Mouse (Mus musculus) liver, embryonic 14.5 days (tissue): ENCODE measurements around the gene Krt5. TPM values are rescaled to one million over a fixed set of nuclear protein-coding genes. Genes with fewer than 3 reads are reported as not detected.

Experiments used
- ATAC-seq: fragments of 200-750 bp; cut with Nextera tagmentation; 2 replicates; pipeline ENCODE4 v1.8.0; 2017; ENCODE audit warnings: moderate number of reproducible peaks, mild to moderate bottlenecking, moderate library complexity; ENCODE audit not compliant: insufficient read depth
- DNase-seq, 3 experiments: peaks; one replicate each; pipeline ENCODE4 v3.0.0-alpha.2; 2012 to 2013; ENCODE audit warnings: low read depth in 3 of 3, low spot score in 3 of 3
- H3K27ac ChIP-seq: fragments of 300-500 bp; sonication (generic); 2 replicates; pipeline ENCODE4 v1.5.1; 2014; ENCODE audit warnings: moderate library complexity, mild to moderate bottlenecking, control low read depth, inconsistent platforms
- H3K27me3 ChIP-seq: fragments of 300-500 bp; sonication (generic); 2 replicates; pipeline ENCODE4 v1.6.1; 2014; ENCODE audit warnings: mild to moderate bottlenecking, low read length, moderate library complexity; ENCODE audit not compliant: control insufficient read depth, insufficient read depth
- H3K36me3 ChIP-seq: fragments of 300-500 bp; sonication (generic); replicated peaks from 2 replicates; pipeline ENCODE4 v1.6.1; 2014; ENCODE audit warnings: low read depth; ENCODE audit not compliant: control insufficient read depth, insufficient read depth
- H3K4me1 ChIP-seq, 2 experiments: fragments of 200-500 bp in 1 of 2; fragments of 300-500 bp in 1 of 2; sonication (generic) in 1 of 2; replicated peaks; 2 replicates each; pipeline ENCODE4 v1.6.1; 2012 to 2014; ENCODE audit warnings: antibody characterized with exemption in 1 of 2, inconsistent platforms in 1 of 2, low read length in 1 of 2; ENCODE audit not compliant: control insufficient read depth in 2 of 2, insufficient read depth in 2 of 2
- H3K4me2 ChIP-seq: fragments of 300-500 bp; sonication (generic); 2 replicates; pipeline ENCODE4 v1.6.1; 2014; ENCODE audit warnings: low read depth, mild to moderate bottlenecking, control low read depth, moderate library complexity
- H3K4me3 ChIP-seq, 2 experiments: fragments of 200-500 bp in 1 of 2; fragments of 300-500 bp in 1 of 2; sonication (generic) in 1 of 2; 2 replicates each; pipeline ENCODE4 v1.5.1; 2012 to 2014; ENCODE audit warnings: low read depth in 2 of 2, low read length in 2 of 2, mild to moderate bottlenecking in 2 of 2, control low read depth in 1 of 2, inconsistent platforms in 1 of 2, moderate library complexity in 1 of 2; ENCODE audit not compliant: insufficient read depth in 1 of 2
- H3K9ac ChIP-seq: fragments of 300-500 bp; sonication (generic); replicated peaks from 2 replicates; pipeline ENCODE4 v1.6.1; 2014; ENCODE audit warnings: mild to moderate bottlenecking, control low read depth, moderate library complexity
- H3K9me3 ChIP-seq: fragments of 300-500 bp; sonication (generic); 2 replicates; pipeline ENCODE4 v1.6.1; 2016; ENCODE audit warnings: low read length, mixed read lengths; ENCODE audit not compliant: control insufficient read depth
- CTCF ChIP-seq: IDR thresholded peaks from 2 replicates; pipeline ENCODE4 v1.5.1; 2016; ENCODE audit warnings: antibody characterized with exemption, low read depth, control low read depth
- EP300 ChIP-seq: IDR thresholded peaks from 2 replicates; pipeline ENCODE4 v1.6.1; 2016; ENCODE audit warnings: antibody characterized with exemption, low read depth
- WGBS: fragments of 180-500 bp; shearing (Covaris S2); extraction: QIAGEN DNeasy Blood & Tissue Kit; methylation state at CpG from one replicate; pipeline ENCODE4 v1.1.7; 2014; ENCODE audit not compliant: insufficient replicate concordance; 5-methylcytosine and 5-hydroxymethylcytosine counted together
- polyA plus RNA-seq, 2 experiments: library from polyadenylated mRNA; depleted of rRNA in 1 of 2; stranded (reverse) in 1 of 2; unstranded in 1 of 2; fragments of >200 nt; fragmentation: Nextera tagmentation in 1 of 2; extraction: Ambion mirVana in 1 of 2; gene quantifications; 2 replicates each; pipeline versions ENCODE4 v1.2.1 to v1.2.3; 2012 to 2014

Gene Krt5
- polyA plus RNA-seq (2012; rRNA removed) = 0.36 and 0.45 TPM in 2 replicates
- polyA plus RNA-seq (2014; fragmentation: Nextera tagmentation; extraction: Ambion mirVana) = not detected in 2 replicates

DNA sequence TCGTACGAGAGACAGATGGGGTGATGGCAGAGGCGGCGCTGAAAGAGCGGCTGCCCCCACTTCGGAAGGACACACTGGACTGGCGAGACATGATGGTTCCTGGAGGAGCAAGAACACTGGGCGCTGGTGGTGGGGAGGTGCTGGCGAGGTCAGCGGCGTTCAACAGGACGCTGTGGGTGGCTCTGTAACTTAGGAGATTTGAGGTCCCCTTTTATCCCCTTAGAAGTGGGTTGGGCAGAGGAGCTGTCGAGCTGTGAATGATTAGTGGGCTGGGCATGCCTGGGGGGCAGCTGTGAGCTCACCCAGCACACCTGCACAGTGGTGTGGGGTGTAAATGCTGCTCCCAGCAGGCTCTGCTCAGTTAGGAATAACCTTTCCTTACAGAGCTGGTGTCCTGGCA lies at the start of gene Krt5:
Krt5 (minus strand) TSS at position 179 of the 400 bp plus-strand sequence.
- Histone ChIP-seq H3K27ac (no peak within 1 kb of the TSS), H3K4me1 (no peaks in the 10 kb centered on the region), H3K36me3 (no peaks in the 10 kb centered on the region), H3K4me3 (no peak within 1 kb of the TSS), H3K4me2 (no peak within 1 kb of the TSS), H3K27me3 (no peaks in the 10 kb centered on the region), H3K9me3 (no peaks in the 10 kb centered on the region), H3K9ac (no peak within 1 kb of the TSS)
- TF ChIP-seq EP300 (no peak), CTCF (no peak)
- DNase-seq (no peak), ATAC-seq (no peak)
- WGBS = 59% methylated on average over 13 of the region's 13 CpGs

DNA sequence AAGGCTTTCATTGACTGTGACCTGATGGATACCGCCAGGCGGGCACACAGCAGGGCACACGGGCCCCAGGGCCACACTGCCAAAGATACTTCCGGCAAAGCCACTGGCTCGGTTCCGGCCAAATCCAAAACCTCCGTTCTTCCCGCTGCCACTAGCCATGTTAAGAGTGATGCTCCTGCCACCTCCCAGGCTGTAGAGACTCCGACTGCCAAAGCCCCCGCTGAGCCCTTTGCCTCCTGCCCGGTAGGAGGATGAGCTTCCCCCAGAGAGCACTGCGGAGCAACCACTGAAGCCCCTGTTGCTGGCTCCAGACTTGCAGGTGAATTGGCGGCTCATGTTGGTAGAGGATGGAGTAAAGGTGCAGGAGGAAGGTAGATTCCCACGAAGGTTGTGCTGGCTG lies 30.0 kb upstream of the Krt5 start, which contains the start of gene Krt71:
Krt71 (minus strand) TSS at position 399 of the 400 bp plus-strand sequence.
- no peak for TF ChIP-seq EP300
- no peak for TF ChIP-seq CTCF
- no peaks in the 10 kb centered on the region for H3K4me1 ChIP-seq

DNA sequence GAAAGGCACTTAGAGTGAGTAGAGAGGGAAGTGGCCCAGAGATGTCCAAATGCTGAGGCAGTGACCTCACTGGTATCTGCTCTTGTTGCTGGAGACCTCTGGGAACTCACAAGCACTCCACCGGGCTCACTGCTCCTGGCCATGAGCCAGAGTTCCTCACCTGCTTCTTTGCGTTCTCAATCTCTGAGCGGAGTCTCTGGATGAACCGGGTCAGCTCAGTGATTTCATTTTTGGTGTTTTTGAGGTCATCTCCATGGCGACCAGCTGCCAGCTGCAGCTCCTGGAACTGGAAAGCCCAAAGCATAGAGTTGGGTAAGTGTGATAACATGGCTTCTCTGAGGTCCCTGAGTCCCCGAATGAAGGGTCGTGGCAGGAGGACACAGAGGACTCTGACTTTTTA lies 25.1 kb upstream of the Krt5 start:
- H3K27me3 ChIP-seq = no peaks in the 10 kb centered on the region
- TF ChIP-seq CTCF = no peak
- no peak for TF ChIP-seq EP300
- DNase-seq (no peak), ATAC-seq (no peak)
- no peak overlapping the region for H3K4me2 ChIP-seq
- no peaks in the 10 kb centered on the region for H3K36me3 ChIP-seq
- 76% methylated on average over 7 of the region's 7 CpGs for WGBS
- no peaks in the 10 kb centered on the region for H3K4me1 ChIP-seq
- no peak overlapping the region for H3K4me3 ChIP-seq
- H3K9me3 ChIP-seq = no peaks in the 10 kb centered on the region
- no peak overlapping the region for H3K27ac ChIP-seq
- no peak overlapping the region for H3K9ac ChIP-seq

More for the DNA sequence above, 30.0 kb upstream of the Krt5 start, which contains the start of gene Krt71:
- Histone ChIP-seq H3K9ac (no peak within 1 kb of the TSS), H3K27ac (no peak within 1 kb of the TSS), H3K27me3 (no peaks in the 10 kb centered on the region), H3K9me3 (no peaks in the 10 kb centered on the region), H3K36me3 (no peaks in the 10 kb centered on the region), H3K4me3 (no peak within 1 kb of the TSS), H3K4me2 (no peak within 1 kb of the TSS)
- 46% methylated on average over 14 of the region's 14 CpGs for WGBS
- ATAC-seq (no peak), DNase-seq (no peak)

DNA sequence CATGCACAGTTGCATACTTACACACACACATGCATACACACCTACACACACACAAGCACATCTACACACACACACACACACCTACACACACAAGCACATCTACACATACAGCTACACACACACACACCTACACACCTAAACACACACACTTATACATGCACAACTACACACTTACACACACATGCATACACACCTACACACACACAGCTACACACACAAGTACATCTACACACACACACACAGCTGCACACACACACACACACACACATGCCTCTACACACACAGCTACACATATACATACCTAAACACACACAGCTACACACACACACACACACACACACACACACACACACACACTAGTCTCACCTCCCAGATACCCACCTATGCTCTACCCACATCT lies 18.0 kb upstream of the Krt5 start:
- Histone ChIP-seq H3K27me3 (no peaks in the 10 kb centered on the region), H3K27ac (no peak overlapping the region), H3K4me1 (no peaks in the 10 kb centered on the region), H3K9ac (no peak overlapping the region), H3K4me3 (no peak overlapping the region), H3K4me2 (no peak overlapping the region), H3K36me3 (no peaks in the 10 kb centered on the region), H3K9me3 (no peaks in the 10 kb centered on the region)
- ATAC-seq (no peak), DNase-seq (no peak)
- TF ChIP-seq CTCF (no peak), EP300 (no peak)

DNA sequence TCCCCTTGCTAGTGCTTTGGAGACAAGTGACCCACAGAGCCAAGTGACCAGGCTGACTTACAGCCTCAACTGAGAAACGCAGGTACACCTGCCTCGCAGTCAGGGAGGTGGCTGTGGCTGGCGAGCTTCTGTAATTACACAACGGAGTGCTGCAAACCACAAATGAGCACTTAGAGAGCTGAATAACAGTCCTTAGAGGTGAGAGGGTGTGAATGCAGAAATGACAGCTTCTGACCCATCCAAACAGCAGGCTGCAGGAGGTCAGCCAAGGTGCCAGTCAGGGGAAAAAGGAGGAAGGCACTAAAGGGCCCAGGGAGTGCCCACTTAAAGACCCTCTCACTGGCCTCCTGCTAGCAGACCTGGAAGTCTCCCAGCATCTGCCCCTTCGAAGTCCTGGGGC lies 12.0 kb upstream of the Krt5 start:
- TF ChIP-seq EP300 = no peak
- no peak for TF ChIP-seq CTCF
- H3K4me2 ChIP-seq = no peak overlapping the region
- 25% methylated on average over 5 of the region's 5 CpGs for WGBS
- no peak overlapping the region for H3K4me3 ChIP-seq
- no peaks in the 10 kb centered on the region for H3K4me1 ChIP-seq
- no peak overlapping the region for H3K9ac ChIP-seq
- no peak for ATAC-seq
- DNase-seq = no peak
- no peaks in the 10 kb centered on the region for H3K36me3 ChIP-seq
- H3K27me3 ChIP-seq = no peaks in the 10 kb centered on the region
- H3K9me3 ChIP-seq = no peaks in the 10 kb centered on the region
- H3K27ac ChIP-seq = no peak overlapping the region
